Mouse (Mus musculus): ENCODE measurements around the gene D130043K22Rik.

The D130043K22Rik gene

DNA sequence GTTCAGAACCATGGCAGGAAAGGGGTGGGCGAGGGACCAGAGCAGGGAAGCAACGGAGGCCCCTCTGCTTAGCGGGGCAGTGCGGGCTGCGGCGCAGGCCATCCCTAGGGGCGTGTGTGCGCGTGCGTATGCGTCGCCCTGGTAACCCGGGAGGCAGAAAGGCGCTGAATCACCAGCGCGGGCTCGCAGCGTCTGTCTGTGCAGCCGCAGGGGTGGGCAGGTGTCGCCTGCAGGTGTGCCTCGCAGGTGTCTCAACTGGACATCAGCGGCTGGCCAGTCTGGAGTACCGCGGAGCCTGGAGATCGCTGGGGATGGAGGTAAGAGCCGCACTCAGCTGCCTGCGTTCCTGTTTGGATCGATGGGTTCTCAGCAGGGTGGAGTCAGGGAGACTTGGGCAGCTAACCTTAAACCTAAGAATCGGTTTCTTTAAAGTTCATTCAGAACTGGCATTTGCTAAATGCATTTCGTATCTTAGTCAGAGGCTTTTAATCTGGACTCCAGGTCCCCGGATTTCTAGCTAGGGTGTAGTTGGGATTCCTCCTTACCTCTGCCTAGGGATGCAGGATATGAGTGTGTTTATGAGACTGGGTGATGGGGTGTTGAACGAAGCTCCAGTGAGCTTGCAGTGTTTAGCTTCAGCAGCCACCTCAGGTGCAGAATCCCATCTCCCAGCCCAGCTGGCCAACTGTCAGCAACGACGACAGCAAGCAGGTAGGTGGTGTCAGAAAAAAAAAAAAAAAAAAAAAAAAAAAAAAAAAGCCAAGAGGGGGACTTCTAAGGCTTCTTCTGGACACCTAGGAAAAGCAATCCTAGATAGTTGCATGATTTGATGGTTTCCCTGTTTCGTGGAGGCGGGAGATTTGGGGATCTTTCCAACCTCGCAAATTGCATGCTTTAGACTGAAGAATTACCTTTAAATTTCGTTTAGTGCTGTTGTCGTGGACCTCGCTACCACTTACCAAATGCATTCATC lies at the start of gene D130043K22Rik:
D130043K22Rik (plus strand) TSS at position 153 of the 973 bp plus-strand sequence.
- no peak for DNase-seq (ENCODE audit: low spot score)

DNA sequence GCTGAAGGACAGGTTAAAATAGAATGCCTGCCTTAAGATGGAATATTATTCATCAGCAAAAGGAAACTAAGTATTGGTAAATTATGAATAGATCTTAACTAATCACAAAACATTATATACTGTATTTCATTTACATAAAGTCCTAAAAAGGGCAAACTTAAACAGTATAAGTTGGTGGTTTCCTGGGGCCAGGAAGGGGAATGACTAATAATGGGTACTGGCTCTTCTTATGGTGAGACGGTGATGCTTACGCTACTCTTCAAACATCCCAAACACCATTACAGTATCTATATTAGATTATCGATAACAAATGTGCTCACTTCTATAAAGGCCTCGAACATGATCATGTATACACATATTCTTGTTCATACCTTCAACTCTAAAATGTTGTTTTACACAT lies 46.2 kb upstream of the D130043K22Rik start:
- DNase-seq (ENCODE audit: low spot score), result no peak

- no peak for DNase-seq (ENCODE audit: low spot score)
Observed at GRCm38 (mm10) chr13:24799378-24799777, 45.6 kb upstream of the D130043K22Rik start.

- peak; percentile 66 for DNase-seq (ENCODE audit: low spot score)
Observed at GRCm38 (mm10) chr13:24799925-24800673, 44.8 kb upstream of the D130043K22Rik start.

GRCm38 (mm10) chr13:24800674-24801307 lies 44.1 kb upstream of the D130043K22Rik start:
- DNase-seq (ENCODE audit: low spot score), result peak; percentile 98

GRCm38 (mm10) chr13:24801308-24801921 lies 43.5 kb upstream of the D130043K22Rik start, which contains the start of gene BC005537:
TSS of gene BC005537 (plus strand) at chr13:24801657.
- peak; percentile 27 for DNase-seq (ENCODE audit: low spot score)

GRCm38 (mm10) chr13:24802131-24802691 lies 42.7 kb upstream of the D130043K22Rik start:
- peak; percentile 58 for DNase-seq (ENCODE audit: low spot score)

DNA sequence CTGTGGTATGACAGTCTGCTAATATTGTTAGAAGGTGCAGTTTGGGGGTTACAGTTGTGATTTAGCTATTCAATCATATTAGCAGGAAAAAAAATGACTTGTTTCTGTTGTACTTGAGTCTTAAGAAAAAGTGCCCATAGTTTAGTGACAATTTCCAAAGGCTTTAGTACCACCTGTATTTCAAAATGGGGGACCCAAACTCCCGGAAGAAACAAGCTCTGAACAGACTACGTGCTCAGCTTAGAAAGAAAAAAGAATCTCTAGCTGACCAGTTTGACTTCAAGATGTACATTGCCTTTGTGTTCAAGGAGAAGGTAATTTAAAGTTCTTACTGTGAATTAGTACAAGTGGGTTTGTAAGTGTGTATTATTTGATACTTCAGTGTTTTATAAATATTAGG lies 41.7 kb upstream of the D130043K22Rik start:
- DNase-seq (ENCODE audit: low spot score), result peak; percentile 25

DNA sequence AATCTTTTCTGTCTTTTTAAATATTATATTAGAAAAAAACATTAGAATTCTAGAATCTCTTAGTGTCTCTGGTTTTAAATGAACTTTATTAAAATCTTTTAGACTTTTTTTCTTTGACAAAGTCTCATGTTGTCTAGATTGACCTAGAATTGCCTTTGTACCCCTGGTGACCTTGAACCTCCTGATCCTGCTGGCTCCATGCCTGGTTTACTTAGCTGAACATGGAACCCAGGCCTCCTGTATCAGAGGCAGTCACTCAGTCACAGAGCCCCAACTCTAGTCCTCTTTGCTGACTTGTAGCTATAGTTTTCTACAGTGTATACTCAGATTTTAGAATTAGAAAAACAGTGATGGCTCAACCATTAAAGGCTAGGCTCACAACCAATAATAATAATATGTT lies 38.9 kb upstream of the D130043K22Rik start:
- no peak for DNase-seq (ENCODE audit: low spot score)

DNA sequence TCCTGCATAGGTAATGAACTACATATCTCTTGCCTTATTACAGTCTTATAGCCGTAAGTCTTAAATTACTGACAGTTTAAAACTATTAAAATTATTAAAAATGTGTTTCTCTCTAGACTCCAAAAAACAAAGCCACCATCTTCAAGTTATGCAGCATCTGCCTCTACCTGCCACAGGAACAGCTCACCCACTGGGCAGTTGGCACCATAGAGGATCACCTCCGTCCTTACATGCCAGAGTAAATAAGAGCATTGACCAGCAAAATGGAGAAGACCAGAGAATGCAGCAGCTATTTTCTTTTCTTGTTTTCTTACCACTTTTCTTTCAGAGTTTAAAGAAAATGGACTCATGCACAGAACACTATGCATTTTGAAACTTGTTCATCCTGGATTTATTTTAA lies 32.4 kb upstream of the D130043K22Rik start:
- no peak for DNase-seq (ENCODE audit: low spot score)

GRCm38 (mm10) chr13:24814616-24815015 lies 30.3 kb upstream of the D130043K22Rik start:
- DNase-seq (ENCODE audit: low spot score), result no peak

- no peak for DNase-seq (ENCODE audit: low spot score)
Observed at GRCm38 (mm10) chr13:24816125-24817092, 28.5 kb upstream of the D130043K22Rik start.

DNA sequence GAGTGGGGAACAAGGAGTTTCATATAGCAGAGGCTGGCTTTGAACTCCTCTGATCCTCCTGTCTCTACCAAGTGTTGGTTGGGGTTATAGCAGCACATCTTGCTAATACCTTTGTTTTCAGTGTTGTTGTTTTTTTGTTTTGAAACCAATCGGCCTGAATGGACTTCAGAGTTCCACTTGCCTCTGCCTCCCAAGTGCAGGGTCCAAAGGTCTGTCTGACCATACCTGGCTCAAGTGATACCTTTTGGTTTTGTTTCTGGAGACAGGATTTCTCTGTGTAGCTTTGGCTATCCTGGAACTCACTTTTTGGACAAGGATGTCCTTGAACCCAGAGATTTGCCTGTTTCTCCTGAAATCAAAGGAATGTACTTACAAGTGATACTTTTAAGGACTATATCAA lies 25.0 kb upstream of the D130043K22Rik start:
- no peak for DNase-seq (ENCODE audit: low spot score)

DNA sequence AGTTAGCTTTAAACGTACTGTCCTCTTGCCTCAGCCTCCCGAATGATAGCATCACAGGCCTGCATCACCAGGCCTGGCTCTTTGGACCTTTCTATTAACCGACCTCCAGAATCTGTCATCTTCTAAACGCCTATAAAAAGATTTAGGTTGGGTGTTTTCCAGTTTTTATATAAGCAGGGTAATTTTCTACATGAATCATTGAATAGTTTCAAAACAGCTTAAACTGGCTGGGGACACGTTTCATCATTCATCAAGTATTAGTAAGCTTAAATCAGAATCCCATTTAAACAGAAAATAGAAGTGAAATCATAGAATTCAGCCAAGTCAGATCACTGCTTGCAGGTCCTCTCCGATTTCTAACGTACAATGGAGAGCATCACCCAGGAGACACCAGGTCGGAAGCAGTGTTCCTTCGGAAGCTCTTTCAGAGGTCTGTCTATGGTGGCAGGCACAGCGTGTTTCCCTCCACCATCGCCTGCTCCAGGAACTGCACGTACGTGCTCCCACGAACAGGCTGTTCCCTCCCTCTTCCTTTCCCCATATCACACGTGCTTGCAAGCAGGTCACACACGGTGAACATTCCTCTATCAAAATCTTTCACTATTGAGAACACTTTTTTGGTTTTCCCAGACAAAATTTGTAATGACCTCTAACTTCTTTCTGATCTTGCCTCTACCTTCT lies 22.1 kb upstream of the D130043K22Rik start:
- no peak for DNase-seq (ENCODE audit: low spot score)

DNA sequence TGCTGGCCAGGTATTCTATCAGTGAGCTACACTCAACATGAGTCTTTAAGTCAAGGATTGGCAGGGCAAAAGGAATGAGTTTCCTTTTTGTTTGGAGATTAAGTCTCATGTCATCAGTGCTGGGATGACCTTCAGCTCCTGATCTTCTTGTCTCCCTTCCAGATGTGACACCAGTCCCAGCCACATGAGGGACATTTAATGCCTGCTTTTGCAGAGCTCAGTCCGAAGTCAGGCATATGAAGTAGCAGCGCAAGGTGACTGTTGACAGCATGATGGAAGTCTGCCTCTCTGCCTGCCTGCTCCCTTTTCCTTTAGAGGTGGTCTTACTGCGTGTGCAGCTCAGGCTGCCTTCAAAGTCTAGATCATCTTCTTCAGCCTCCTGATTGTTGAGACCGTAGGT lies 20.3 kb upstream of the D130043K22Rik start:
- DNase-seq (ENCODE audit: low spot score), result no peak

- no peak for DNase-seq (ENCODE audit: low spot score)
Observed at GRCm38 (mm10) chr13:24825587-24825986, 19.3 kb upstream of the D130043K22Rik start.

DNA sequence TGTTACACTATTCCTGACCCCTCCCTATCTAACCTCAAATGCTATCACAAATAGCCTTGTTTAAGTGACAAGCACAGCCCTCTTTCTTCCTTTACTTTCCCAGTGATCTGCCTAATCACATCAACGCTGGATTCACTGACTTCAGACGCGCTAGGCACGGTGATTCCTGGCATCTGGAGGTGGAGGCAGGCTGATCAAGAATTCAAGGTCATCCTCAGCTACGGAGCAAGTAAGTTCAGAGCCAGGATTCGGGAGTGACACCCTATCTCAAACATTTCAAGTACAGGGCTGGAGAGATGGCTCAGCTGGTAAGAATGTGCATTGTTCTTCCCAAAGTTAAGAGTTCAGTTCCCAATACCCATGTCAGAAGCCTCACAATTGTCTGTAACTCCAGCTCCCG lies 18.8 kb upstream of the D130043K22Rik start:
- no peak for DNase-seq (ENCODE audit: low spot score)

DNA sequence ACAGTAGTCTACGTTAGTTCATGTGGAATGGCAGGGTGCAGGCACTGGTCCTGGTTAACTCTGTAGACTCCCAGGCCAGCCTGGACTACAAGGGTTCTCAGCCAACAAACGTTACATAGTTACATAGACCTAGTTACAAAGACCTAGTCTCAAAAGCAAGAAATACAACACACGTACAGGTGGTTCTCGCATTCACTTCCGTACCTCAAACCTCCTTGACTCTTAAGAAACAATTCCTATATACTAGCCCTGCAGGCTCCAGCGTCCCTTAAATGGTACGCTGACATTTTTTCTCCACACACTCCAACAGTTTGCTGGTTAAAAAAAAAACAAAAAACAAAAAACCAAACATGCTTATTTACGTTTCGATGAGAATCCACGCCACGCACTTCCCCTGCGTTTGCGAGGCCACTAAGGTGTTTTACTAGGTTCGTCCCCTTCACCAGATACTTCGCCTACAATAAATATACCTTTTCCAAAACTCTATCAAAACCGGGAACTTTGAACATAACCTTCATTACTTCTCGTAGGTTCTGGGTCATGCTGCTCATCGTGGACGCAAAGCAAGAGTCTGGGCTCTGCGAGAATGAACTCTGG lies 14.1 kb upstream of the D130043K22Rik start:
- no peak for DNase-seq (ENCODE audit: low spot score)
